In the genomic region with DNA sequence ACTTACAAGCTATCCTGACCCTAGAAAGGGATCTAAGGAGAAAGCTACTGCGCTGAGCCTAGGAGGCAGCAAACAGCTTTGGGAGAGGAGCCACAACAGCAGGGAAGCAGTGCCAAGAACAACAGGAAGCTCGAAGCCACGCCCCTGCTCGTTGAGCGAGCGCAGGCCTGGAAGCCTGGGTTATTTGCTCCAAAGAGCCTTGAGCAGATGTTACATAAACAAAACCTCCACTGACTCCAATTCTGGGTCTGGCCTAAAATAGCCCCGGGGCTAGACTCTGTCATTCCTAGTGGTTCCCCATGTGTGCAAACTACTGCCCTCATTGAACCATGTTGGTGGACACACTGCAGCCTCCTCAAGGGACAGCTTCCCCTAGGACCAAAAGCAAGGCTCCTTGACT, we compare ENCODE assay signal across 8 mouse cellular contexts.
A peak's percentile ranks its signal among the peaks of the same experiment; 100 is the strongest.
DNase-seq lines count a peak whose midpoint lies in the region; ATAC-seq and TF ChIP-seq lines count a peak whose summit lies in the region.

No protein-coding gene starts in this region.

- no peaks in the 10 kb centered on the region for H3K9me3 ChIP-seq in embryonic facial prominence, embryonic 12.5 days
- H3K9me3 ChIP-seq in intestine, postnatal 0 days (ENCODE audit: control insufficient read depth), result no peaks in the 10 kb centered on the region

- no peak overlapping the region for H3K9ac ChIP-seq in embryonic facial prominence, embryonic 12.5 days
- H3K9ac ChIP-seq in intestine, postnatal 0 days (ENCODE audit: low read depth, low read length), result no peak overlapping the region

- ATAC-seq in embryonic facial prominence, embryonic 12.5 days (ENCODE audit: insufficient number of reproducible peaks, insufficient read depth, low FRiP score, low TSS enrichment), result peak; percentile 61; the same call in 1 of the 2 replicates
- peak; percentile 42; the same call in 1 of the 2 replicates for ATAC-seq in granulocyte monocyte progenitor cell, adult 5-6 weeks (replicated peaks; ENCODE audit: poor library complexity, severe bottlenecking)
- ATAC-seq in intestine, postnatal 0 days, result peak; percentile 55
- peak; percentile 47; the same call in 1 of the 2 replicates for ATAC-seq in megakaryocyte-erythroid progenitor cell, adult 5-6 weeks (replicated peaks; ENCODE audit: low FRiP score, low TSS enrichment, poor library complexity, severe bottlenecking)
- ATAC-seq in CD4-positive, CD25-positive, alpha-beta regulatory T cell, adult 4 months, result no peak

- H3K27ac ChIP-seq in embryonic facial prominence, embryonic 12.5 days, result peak overlapping the region; percentile 88
- H3K27ac ChIP-seq in intestine, postnatal 0 days (ENCODE audit: low read depth, low read length), result peak overlapping the region; percentile 46; the same call in 1 of the 2 replicates

- H3K4me3 ChIP-seq in embryonic facial prominence, embryonic 12.5 days, result no peak overlapping the region
- no peak overlapping the region for H3K4me3 ChIP-seq in intestine, postnatal 0 days (ENCODE audit: low read depth, low read length)

- intact Hi-C loops in left cerebral cortex, postnatal 14 days (cut with DNase I), result loop anchor here (5.0 kb wide), 1 partner anchor 150 kb away; no protein-coding TSS in a partner anchor

- WGBS in embryonic facial prominence, embryonic 12.5 days, result under 1% methylated on average over 7 of the region's 7 CpGs
- WGBS in intestine, postnatal 0 days, result 5% methylated on average over 7 of the region's 7 CpGs

- peak; percentile 91 for DNase-seq in adrenal gland, postnatal 14 days
- DNase-seq in left cerebral cortex, postnatal 14 days (ENCODE audit: low spot score in 2 of 2), result peak; percentile 64 to 68
- peak; percentile 42 for DNase-seq in right cerebral cortex, postnatal 4 days

- H3K4me2 ChIP-seq in embryonic facial prominence, embryonic 12.5 days (replicated peaks), result peak overlapping the region; percentile 28
- H3K4me2 ChIP-seq in intestine, postnatal 0 days (replicated peaks; ENCODE audit: low read depth), result peak overlapping the region; percentile 25

- H3K4me1 ChIP-seq in embryonic facial prominence, embryonic 12.5 days, result peaks cover 16% of the 10 kb centered on the region
- no peaks in the 10 kb centered on the region for H3K4me1 ChIP-seq in intestine, postnatal 0 days (replicated peaks; ENCODE audit: control insufficient read depth, insufficient read depth, low read length)

- H3K36me3 ChIP-seq in embryonic facial prominence, embryonic 12.5 days, result no peaks in the 10 kb centered on the region
- H3K36me3 ChIP-seq in intestine, postnatal 0 days (ENCODE audit: control insufficient read depth, insufficient read depth), result no peaks in the 10 kb centered on the region

- peak; percentile 57 for TF ChIP-seq CTCF in intestine, postnatal 0 days (IDR thresholded peaks at IDR 0.05; ENCODE audit: low read depth)

- no peaks in the 10 kb centered on the region for H3K27me3 ChIP-seq in embryonic facial prominence, embryonic 12.5 days
- no peaks in the 10 kb centered on the region for H3K27me3 ChIP-seq in intestine, postnatal 0 days (replicated peaks; ENCODE audit: control insufficient read depth, insufficient read depth, low read length)
